Mouse (Mus musculus): ENCODE data around the gene Ptpdc1.

The Ptpdc1 gene

GRCm38 (mm10) chr13:48586496-48586895 lies 39.0 kb downstream of the Ptpdc1 start:
- DNase-seq (ENCODE audit: low read depth, low spot score): no peak

DNA sequence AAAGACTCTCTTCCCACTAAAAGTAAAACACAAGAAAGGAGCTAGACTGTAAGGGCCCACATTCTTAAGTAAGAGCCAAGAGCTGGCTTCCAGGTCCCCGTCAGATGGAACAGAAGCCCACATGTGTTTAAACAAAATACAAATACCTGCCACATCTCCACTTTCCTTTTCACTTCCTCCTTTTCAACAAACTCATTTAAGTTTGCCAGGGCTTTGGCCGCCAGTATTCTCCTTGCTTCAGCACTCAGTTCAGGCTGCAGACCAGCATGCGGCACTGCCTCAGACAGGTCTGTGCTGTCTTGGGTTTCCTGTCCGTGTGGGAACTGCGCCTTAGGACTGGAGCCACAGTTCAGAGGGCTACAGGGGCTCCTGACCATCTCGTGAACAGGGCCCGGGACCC lies 39.7 kb downstream of the Ptpdc1 start:
- DNase-seq (ENCODE audit: low read depth, low spot score): no peak

DNA sequence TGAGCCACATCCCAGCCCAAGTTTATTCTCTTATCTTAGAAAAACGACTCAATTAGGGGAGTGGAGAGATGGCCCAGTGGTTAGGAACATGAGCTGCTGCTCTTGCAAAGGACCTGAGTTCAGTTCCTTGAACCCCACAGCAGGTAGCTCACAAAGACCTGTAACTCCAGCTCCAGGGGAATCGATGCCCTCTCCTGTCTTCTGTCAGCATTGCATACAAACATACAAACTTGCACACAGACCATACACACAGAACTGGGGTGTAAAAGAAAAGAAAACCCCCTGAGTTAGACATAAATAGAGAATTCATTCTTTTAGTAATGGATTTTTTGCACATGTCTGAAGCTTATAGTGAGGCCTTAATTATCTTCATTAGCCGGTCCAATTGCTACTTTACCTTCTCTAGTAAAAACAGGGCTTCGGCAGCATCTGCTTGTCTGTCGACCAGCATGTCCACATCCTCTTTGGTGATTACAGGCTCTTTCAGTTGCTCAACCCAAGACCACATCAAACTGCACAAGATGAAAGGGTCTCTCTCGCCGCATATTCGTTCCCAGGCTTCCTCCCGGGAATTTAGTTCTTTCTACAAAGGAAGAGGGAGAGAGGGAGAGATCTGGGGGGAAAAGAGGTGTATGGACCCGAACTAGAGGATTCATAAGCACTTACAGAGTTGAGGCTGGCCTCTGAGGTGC lies 42.6 kb downstream of the Ptpdc1 start:
- DNase-seq (ENCODE audit: low read depth, low spot score): no peak

- DNase-seq (ENCODE audit: low read depth, low spot score): no peak
These were observed 46.8 kb downstream of the Ptpdc1 start for GRCm38 (mm10) chr13:48578616-48579015.

DNA sequence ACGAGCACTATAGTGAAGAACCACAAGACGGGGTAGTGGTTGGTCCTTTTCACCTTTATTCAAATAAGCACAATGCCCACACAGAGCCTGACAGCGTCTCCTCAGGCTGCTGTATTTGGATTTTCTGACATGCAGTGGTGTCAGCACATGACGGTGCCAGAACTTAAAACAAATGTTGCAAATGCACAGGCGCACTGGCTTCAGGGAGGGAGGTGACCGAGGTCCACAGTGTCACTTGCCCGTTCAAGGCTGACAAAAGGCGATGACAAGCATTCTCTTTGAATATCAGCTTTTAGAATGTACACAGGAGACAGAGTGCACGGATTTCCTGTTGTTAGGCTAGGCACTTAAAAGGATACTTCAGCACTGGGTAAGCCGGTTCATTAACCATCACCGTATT lies 47.6 kb downstream of the Ptpdc1 start:
- DNase-seq (ENCODE audit: low read depth, low spot score): no peak

DNA sequence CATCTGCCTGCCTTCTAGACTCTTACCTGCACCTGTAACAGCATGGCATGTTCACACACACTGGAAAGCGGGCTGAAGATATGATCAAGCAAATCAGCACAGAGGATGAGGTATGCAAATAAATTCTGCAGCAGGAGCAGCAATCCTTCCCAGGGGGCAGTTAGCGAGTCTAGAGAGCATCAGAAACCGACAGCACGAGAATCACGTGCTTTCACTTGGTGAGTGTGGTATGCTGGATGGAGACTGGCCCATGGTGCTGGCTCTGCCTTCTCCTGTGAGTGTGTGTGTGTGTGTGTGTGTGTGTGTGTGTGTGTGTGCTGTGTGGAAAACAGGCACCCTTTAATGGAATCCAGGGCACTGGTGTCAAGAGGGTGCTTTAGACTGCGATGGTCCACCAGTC lies 48.5 kb downstream of the Ptpdc1 start:
- no peak for DNase-seq (ENCODE audit: low read depth, low spot score)

DNA sequence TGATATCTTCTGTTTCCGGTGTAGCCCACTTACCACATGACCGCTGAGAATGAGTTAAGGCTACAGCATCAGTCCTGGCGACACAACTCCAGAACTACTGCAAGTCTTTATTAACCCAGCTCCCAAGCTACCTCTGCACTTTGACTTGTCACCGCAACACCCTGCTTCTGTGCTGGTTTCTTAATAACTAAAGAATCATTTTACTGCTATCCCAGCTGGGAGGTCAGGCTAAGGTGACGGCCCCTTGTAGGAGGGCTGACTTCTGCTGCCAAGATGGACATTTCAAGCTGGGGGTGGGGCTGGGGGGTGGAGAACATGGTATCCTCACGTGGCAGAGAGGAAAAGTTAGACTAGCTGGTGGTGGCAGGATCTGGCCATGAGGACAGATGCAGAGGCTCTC lies 50.7 kb downstream of the Ptpdc1 start:
- no peak for DNase-seq (ENCODE audit: low read depth, low spot score)

GRCm38 (mm10) chr13:48573525-48574355 lies 51.7 kb downstream of the Ptpdc1 start:
- DNase-seq (ENCODE audit: low read depth, low spot score): no peak

GRCm38 (mm10) chr13:48572127-48572526 lies 53.3 kb downstream of the Ptpdc1 start:
- DNase-seq (ENCODE audit: low read depth, low spot score): no peak

GRCm38 (mm10) chr13:48571298-48571697 lies 54.2 kb downstream of the Ptpdc1 start:
- no peak for DNase-seq (ENCODE audit: low read depth, low spot score)

GRCm38 (mm10) chr13:48569576-48570132 lies 55.8 kb downstream of the Ptpdc1 start:
- no peak for DNase-seq (ENCODE audit: low read depth, low spot score)

DNA sequence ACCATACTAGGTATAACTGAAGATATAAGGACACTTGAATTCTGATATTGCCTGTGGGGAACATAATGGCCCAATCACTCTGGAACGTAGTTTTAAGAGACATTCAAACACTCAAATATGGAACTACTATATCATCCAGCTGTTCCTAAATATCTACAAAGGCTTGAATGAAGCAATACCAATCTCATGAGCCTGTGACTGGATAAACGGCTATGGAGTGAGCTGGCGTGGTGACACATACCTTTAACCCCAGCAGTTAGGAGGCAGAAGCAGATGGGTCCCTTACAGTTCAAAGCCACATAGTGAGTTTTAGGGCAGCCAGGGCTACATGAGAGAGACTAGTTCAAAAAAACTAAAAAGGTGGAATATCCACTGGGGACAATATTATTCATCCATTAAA lies 57.8 kb downstream of the Ptpdc1 start:
- DNase-seq (ENCODE audit: low read depth, low spot score): no peak

GRCm38 (mm10) chr13:48566116-48566935 lies 59.1 kb downstream of the Ptpdc1 start:
- DNase-seq (ENCODE audit: low read depth, low spot score): no peak

DNA sequence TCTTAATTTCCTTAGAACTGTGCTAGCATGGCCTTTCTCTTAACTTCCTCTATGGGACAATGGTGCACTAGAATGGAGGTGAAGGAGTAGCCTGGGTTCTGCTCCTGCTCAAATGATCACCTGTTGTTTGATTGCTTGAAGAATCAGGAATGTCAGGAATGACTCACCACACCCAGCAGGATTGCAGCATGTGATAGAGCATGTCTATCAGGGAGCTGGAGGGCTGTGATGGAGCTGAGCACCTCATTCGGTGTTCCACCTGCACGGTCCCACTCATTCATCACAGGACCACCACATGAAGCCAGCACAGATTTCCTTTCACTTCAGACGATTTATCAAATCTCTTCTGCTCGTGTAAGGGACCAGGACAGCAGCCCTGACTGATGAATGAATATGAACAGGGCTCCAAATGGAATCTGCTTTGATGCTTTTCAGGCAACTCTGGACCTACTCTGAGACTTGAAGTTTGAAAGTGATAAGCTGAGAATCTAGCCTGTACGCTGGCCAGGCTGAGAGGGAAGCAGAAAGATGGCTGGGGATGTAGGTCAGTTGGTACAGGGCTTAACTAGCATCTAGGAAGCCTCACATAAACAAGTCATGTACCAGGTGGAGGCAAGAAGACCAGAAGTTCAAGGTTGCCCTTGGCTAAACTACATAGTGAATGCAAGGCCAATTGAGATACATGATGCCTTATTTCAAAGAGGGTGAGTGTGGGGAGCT lies 60.4 kb downstream of the Ptpdc1 start:
- no peak for DNase-seq (ENCODE audit: low read depth, low spot score)

DNA sequence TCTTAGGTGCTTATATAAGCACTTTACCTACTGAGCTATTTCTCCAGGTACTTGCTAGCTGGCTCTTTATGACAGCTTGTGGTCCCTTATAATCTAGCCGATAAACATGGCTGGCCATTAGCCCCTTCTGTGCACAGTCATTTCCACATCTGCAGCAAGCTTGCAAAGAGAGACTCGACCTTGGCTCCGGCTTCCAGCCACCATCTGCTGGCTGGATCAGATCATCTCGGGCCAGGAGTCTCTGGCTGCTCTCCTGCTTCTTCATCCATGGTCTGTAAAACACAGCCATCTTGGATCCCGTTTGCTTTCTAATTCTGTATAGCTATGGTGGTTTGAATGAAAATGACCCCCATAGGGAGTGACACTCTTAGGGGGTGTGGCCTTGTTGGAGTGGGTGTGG lies 63.1 kb downstream of the Ptpdc1 start:
- no peak for DNase-seq (ENCODE audit: low read depth, low spot score)

DNA sequence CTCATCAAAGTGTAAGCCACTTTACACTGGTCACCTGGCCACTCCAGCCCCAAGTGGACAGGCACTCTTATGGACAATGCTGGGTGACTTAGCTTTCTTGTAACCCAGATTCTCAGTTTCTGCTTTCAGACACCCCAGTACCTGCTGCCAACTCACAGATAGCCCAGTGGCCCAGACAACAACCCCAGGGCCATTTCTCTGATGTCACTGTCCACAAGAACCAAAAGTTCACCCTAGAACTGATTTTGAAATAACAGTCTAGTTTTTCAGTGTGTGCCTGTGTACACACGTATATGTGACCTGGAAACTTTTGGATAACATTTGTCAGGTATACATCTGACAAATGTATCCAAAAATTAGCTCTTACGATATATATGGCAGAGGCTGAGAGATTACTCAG lies 64.0 kb downstream of the Ptpdc1 start:
- no peak for DNase-seq (ENCODE audit: low read depth, low spot score)

DNA sequence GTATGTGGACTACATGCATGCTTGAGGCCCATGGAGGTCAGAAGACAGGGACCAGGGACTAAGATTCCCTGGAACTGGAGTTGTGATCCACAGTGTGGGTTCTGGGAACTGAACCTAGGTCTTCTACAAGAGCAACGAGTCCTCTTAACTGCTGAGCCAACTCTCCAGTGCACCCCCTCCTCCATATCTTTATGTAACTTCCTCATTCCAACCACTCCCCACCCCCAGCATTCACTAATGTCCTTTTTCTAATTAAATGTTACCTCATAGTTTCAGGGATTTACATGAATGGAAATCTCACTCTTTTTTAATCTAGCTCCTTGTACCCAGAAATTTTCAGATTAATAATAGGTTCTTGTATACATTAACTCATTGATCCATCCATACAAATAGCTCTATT lies 69.5 kb downstream of the Ptpdc1 start:
- no peak for DNase-seq (ENCODE audit: low read depth, low spot score)

GRCm38 (mm10) chr13:48554552-48554951 lies 70.9 kb downstream of the Ptpdc1 start:
- no peak for DNase-seq (ENCODE audit: low read depth, low spot score)

DNA sequence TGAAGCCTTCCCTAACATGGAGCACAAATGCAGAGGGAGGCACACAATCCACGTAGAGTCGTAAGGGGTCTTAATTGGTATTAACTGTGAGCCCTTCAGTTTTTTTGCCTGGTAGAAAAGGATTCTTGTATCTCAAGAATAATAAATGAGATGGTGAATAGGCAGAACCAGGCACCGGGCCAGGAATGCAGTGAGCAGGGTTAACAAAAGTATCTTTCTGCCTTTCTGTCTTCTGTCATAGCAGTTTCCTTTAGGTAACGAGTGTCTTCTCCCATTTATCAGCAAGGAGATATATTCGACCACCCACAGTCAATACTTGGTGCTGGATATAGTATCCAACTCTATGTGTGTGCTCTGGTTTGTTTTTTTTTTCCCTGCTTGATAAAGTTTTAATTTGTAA lies 72.0 kb downstream of the Ptpdc1 start:
- no peak for DNase-seq (ENCODE audit: low read depth, low spot score)

- DNase-seq (ENCODE audit: low read depth, low spot score): peak; percentile 64
These were observed 73.0 kb downstream of the Ptpdc1 start for GRCm38 (mm10) chr13:48552181-48553090.
